Mouse (Mus musculus): ENCODE measurements around the gene Itga10. TPM values are rescaled to one million over a fixed set of nuclear protein-coding genes. Genes with fewer than 3 reads are reported as not detected.

The Itga10 gene
- polyA plus RNA-seq, 1 experiment: 0.15 TPM

DNA sequence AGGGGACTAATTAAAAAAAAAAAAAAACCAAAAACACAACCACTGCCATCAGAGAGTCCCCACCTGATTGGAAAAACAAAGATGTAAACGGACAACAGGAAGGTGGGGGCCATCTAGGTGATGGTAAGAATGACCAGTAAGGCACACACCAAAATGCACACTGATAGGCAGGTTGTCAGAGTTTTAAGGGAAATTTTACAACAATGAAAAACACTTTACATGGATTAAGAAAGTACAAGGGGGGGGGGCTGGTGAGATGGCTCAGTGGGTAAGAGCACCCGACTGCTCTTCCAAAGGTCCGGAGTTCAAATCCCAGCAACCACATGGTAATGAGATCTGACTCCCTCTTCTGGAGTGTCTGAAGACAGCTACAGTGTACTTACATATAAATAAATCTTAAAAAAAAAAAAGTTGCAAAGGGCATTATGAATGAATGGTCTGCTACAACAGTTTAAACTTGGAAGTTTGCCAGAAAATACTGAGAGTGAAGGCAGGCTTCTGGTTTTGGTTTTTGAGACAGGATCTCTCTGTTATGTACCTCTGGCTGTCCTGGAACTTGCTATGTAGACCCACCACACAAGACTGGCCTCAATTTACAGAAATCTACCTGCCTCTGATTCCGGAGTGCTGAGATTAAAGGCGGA lies 23.2 kb downstream of the Itga10 start:
- TF ChIP-seq GATA1 (IDR thresholded peaks at IDR 0.05; ENCODE audit: low read length): no peak

DNA sequence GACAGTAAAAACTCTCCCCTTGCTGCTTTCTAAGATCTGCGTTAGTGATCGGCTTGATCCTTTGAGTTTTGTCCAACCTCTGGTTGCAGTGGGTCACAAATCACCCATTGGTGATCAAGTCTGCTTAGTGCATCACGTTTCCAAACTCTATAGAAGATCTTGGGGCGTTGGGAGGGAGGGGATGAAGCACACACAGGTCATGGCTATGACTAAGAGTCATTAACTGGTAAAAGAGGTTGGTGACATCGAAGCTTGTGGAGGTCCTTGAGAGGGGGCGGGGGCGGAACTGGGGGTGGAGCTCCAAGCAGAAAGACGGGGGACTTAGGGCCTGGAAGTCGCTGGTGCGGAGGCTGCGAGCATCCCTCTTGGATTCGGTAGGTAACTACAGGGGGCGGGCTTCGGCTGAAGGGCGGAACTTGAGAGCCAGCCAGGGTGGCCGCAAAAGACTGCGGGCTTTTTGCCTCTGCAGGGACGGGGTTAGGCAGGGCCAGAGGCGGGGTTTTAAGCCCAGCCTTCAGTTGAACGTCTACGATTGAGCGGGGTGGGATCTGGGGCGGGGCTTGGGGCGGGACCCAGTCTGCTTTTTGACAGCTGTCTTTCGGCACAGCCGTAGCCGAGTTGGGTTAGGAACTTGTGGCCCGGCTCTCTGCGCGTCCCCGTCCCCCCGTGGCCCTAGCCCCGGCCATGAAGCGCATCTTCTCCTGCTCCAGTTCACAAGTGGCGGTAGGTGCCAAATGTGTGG lies 24.5 kb downstream of the Itga10 start, which contains the start of gene Ankrd35:
TSS of gene Ankrd35 (plus strand) at position 405 of the 742 bp plus-strand sequence.
- TF ChIP-seq GATA1 (IDR thresholded peaks at IDR 0.05; ENCODE audit: low read length): no peak

DNA sequence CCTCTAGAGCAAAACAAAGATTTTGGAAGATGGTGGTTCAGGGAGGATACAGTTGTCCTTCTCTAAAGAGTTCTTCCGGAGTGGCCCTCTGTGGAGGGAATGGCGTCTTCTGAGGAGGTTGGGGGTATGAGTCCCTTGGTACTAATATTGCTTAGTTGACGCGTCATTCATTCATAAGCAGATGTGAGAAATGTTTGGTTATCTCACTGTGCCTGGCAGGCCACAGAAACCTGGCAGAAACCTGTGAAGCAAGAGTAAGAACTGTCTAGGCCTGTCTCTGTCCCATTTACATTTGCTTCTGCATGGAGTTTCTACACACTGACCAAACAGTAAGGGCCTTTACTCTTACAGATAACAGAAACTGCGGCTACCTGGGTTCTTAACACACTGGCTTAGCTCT lies 26.1 kb downstream of the Itga10 start:
- TF ChIP-seq GATA1 (IDR thresholded peaks at IDR 0.05; ENCODE audit: low read length): no peak

DNA sequence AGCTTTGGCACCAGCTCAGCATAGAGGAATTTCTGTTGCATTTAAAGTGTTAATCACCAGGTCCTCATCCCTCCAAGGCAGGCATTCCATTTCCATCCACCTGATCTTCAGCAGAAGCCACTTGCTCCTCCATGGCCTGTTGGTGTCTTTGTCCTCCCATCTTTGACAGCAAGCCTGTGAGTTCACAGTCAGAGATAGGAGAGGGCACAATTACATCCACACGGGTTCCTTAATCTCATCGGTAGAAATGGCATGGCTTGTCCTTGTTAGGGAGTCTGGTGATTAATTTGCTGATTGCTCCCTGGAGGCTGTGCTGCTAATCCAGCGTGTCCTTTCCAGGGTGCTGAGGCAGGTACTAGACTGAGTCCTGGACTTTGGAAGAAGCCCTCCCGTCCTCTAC lies 28.1 kb downstream of the Itga10 start:
- TF ChIP-seq GATA1 (IDR thresholded peaks at IDR 0.05; ENCODE audit: low read length): no peak

DNA sequence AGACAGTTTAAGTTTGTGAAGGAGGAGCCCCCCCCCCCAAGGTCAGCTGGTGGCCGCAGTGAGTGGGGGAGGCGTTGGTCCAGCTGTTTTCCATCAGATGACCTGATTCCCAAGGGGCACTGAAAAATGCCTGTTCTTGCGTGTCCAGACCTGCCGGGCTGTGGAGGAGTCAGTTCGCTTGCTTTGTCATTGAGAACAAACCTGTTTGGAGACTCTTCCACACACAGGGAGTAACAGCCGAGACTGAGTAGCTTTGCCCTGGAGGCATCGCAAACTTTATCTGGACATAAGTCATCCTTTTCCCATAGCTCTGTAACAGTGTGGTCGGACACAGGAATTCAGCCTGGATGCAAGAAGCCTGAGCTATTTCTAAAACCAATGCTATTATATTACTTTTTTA lies 29.1 kb downstream of the Itga10 start:
- TF ChIP-seq GATA1 (IDR thresholded peaks at IDR 0.05; ENCODE audit: low read length): no peak

DNA sequence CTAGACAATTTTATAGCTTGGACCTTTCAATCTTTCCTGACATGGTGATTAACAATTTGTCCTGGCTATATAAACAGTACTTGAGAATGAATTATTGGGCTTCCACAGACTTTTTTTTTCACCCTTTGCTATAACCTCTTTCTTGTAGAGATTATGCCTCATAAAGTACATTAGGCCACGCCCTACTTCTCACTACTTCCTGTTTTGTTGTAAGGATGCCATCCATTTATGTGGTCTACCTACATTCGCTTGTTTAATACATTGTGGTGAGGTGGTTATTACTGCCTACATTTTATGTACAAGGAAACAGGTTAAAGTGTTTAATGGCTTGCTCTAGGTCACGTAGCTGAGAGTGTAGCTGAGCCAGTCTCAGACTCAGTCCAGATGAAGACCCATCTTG lies 29.8 kb downstream of the Itga10 start:
- no peak for TF ChIP-seq GATA1 (IDR thresholded peaks at IDR 0.05; ENCODE audit: low read length)

DNA sequence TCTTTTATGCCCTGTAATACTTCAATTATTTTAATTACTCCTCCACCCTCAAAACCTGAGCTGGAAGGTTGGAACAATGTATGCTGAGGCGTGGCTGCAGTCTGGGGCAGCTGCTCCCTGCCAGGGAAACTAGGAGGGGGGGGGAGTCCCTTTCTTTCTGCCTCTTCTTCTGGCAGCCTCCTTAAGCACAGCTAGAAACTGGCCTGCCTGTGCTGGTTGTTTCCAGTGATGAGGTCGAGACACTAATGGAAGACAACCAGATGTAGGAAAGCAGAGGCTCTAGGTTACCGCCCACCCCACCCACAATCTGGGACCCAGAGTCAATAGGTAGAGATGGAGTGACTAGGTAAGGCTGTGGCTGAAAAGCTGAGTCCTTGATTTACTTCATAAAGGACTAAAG lies 30.3 kb downstream of the Itga10 start:
- no peak for TF ChIP-seq GATA1 (IDR thresholded peaks at IDR 0.05; ENCODE audit: low read length)

DNA sequence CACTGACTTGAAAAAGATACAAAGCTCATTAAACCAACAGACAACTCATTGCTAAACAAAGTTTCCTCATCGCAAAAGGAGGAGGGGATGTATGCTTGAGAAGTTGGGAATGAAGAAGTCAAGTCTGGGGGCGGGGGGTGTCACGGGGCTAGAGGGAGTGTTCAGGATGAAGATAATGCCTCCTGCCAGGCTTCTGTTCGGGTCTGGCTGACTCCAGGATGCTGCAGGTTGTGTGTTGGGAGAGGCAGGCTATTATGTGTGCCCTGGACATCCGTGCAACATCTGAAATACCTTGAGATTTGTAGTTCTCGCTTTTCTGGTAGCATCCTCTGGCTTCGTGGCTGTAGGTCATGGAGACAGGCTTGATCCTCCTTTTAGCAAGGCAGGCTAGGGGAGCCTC lies 33.1 kb downstream of the Itga10 start:
- no peak for TF ChIP-seq GATA1 (IDR thresholded peaks at IDR 0.05; ENCODE audit: low read length)

DNA sequence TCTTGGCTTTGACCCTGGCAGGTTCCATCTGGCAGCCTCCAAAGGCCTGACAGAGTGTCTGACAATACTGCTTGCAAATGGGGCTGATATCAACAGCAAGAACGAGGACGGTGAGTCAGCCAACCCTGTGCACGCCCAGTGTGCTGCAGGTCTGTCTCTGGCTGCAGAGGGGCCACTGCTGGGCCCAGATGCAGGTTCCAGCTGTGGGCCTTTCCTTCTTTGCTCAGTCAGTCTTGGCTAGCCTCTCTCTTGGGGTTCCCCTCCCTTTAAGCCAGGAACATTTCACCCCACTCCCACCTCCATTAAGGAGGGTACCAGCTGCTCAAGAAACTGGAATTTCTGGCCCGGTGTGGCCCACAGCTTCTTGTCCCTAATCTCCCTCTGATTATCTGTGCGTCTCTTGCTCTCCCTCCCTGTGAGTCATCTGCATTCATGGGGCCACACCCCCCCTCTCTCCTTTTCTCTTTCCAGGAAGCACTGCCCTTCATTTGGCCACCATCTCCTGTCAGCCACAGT lies 33.8 kb downstream of the Itga10 start:
- TF ChIP-seq GATA1 (IDR thresholded peaks at IDR 0.05; ENCODE audit: low read length): no peak

DNA sequence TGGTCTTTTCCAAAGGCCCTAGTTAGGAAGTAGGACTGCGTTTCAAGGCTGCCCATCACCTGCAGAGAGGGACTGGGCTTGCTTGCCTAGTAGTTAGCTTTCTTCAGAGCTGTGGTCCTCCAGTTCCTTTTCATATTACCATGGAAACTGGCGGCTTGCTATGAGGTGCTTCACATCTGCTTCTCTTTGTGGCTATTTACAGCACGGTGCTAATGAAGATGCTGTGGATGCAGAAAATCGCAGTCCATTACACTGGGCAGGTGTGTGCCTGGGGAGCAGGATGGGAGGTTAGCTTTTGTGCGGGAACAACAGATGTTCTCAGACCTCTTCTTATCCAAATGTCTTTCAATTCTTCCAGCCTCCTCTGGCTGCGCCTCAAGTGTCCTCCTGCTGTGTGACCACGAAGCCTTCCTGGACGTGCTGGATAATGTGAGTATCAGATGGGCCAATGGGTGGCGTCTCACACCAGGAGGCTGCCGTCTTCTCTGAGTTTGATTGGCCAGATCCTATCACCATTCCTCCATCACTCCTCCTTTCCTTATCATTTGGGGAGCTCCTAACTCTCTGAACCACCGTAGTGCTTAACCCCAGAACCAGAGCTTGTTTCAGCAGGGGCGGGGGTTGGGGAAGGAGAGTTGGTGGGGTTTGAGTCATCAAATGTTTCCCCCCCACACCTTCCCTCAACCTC lies 35.0 kb downstream of the Itga10 start:
- TF ChIP-seq GATA1 (IDR thresholded peaks at IDR 0.05; ENCODE audit: low read length): no peak

DNA sequence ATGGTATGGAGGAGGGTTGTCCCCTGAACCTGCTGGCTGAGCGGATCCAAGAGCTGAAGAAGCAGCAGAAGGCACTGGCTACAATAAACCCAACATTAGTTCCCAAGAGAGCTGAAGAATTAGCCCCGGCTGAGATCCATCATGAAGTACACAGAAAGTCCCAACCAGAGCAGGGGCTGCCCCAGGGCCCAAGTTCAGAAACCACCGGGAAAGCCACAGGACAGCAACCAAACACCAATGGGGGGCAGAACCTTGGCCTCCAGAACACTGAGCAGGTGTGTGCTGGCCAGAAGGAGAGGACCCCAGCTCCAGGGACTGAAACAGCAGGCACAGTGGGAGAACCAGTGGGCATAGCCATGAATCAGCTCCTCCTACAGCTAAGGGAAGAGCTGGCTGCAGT lies 38.1 kb downstream of the Itga10 start:
- no peak for TF ChIP-seq GATA1 (IDR thresholded peaks at IDR 0.05; ENCODE audit: low read length)

DNA sequence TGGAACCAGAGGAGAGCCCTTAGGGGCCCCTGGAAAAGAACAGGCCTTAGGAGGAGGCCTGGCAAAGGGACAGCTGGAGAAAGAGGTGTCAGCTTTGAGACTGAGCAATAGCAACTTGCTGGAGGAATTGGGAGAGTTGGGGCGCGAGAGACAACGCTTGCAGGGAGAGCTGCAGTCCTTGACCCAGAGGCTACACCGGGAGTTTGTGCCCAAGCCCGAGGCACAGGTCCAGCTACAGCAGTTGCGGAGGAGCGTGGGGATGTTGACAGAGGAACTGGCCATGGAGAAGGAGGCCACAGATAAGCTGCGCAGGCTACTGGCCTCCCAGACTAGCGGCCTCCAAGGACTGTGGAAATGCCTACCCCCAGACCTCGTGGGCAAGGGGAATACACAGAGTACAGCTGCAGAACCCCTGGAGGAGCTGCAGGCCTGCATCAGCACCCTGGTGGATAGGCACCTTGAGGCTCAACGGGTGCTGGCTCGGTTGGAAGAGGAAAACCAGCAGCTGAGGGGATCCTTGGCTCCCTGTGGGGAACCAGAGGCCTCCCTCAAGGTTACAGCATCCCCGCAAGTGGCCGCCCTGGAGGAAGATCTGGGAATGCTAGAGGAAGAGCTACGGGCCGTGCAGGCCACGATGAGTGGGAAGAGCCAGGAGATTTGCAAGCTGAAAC lies 38.9 kb downstream of the Itga10 start:
- TF ChIP-seq GATA1 (IDR thresholded peaks at IDR 0.05; ENCODE audit: low read length): no peak

DNA sequence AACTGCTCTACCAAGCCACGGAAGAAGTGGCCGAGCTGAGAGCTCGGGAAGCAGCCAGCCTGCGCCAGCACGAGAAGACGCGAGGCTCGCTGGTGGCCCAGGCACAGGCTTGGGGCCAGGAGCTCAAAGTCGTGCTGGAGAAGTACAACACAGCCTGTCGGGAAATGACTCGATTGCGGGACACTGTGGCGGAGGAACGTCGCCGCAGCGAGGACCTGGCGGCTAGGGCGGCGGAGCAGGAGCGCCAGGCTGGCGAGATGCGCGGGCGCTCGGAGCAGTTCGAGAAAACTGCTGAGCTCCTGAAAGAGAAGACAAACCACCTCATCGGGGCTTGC lies 39.4 kb downstream of the Itga10 start:
- TF ChIP-seq GATA1 (IDR thresholded peaks at IDR 0.05; ENCODE audit: low read length): no peak

DNA sequence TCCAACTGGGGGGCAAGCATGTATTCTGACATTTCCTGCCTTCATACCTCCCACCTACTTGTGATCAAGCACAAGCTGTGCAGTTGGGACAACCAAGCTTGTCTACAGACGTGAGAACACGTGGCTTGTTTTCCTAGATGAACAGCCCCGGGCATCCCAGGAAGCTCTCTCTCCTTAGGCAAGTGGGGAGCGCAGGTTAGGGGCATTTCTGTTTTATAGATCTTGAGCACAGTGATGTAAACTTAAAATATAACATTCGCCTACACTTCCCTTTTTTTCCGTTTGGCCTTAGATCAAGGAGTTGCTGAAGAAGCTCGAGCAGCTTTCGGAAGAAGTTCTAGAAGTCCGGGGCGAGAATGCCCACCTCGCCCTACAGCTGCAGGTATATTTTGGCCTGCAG lies 43.5 kb downstream of the Itga10 start:
- no peak for TF ChIP-seq GATA1 (IDR thresholded peaks at IDR 0.05; ENCODE audit: low read length)

DNA sequence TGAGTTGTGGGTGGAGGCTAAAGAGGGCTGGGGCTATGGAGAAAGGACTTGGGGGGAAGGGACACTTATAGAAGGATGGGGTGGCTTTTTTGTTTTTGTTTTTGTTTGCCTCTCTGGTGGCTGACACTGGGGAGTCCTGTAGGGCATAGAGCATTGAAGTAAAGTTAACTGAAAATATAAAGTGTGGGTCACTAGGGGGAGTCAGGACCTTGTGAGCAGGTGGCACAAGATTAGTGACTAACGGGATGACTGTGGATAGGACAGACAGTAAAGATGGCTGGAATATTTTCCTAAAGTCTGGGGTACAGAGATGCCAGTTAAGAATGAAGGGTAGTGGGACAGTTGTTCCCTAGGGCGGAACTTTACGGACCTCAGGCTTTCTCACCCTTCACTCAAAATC lies 44.9 kb downstream of the Itga10 start:
- TF ChIP-seq GATA1 (IDR thresholded peaks at IDR 0.05; ENCODE audit: low read length): no peak

DNA sequence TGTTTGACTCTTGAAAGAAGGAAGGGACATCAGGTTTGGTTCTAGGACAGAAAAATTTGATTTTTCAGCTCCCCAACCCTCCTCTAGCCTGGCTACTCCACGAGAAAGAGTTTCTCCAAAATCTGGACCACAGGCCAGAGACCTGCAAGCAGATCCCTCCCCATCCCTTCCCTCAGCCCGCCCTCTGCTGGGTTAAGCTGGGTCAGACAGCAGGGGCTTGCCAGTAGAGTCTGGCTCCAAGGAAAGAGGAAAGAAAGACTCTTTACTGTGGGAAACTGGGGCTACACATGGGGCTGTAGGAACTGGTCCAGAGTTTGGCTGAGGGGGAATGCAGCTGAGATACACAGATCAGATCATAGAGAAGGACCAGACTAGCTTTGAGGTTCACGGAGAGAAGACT lies 47.1 kb downstream of the Itga10 start:
- no peak for TF ChIP-seq GATA1 (IDR thresholded peaks at IDR 0.05; ENCODE audit: low read length)

All from G1E-ER4 (cell line).